Mouse (Mus musculus) embryonic facial prominence, embryonic 15.5 days (tissue): ENCODE data around the gene Fbxo41. TPM values are rescaled to one million over a fixed set of nuclear protein-coding genes. Genes with fewer than 3 reads are reported as not detected.

ENCODE experiments used
- ATAC-seq: fragments of 200-750 bp; cut with Nextera tagmentation; 2 replicates; pipeline ENCODE4 v1.8.0; 2017; ENCODE audit warnings: low read depth, moderate TSS enrichment; ENCODE audit not compliant: insufficient number of reproducible peaks, low FRiP score, low TSS enrichment
- H3K27ac ChIP-seq: fragments of 300-500 bp; sonication (generic); replicated peaks from 2 replicates; pipeline ENCODE4 v1.5.1; 2015; ENCODE audit warnings: mild to moderate bottlenecking, inconsistent platforms
- H3K27me3 ChIP-seq: fragments of 300-500 bp; sonication (generic); 2 replicates; pipeline ENCODE4 v1.6.1; 2015; ENCODE audit warnings: inconsistent platforms
- H3K36me3 ChIP-seq: fragments of 300-500 bp; sonication (generic); 2 replicates; pipeline ENCODE4 v1.6.1; 2015; ENCODE audit warnings: mild to moderate bottlenecking, inconsistent platforms
- H3K4me1 ChIP-seq: fragments of 300-500 bp; sonication (generic); 2 replicates; pipeline ENCODE4 v1.6.1; 2015; ENCODE audit warnings: inconsistent platforms
- H3K4me2 ChIP-seq: fragments of 300-500 bp; sonication (generic); replicated peaks from 2 replicates; pipeline ENCODE4 v1.6.1; 2015; ENCODE audit warnings: mild to moderate bottlenecking, inconsistent platforms
- H3K4me3 ChIP-seq: fragments of 300-500 bp; sonication (generic); replicated peaks from 2 replicates; pipeline ENCODE4 v1.5.1; 2015; ENCODE audit warnings: mild to moderate bottlenecking, inconsistent platforms
- H3K9ac ChIP-seq: fragments of 300-500 bp; sonication (generic); 2 replicates; pipeline ENCODE4 v1.6.1; 2015; ENCODE audit warnings: inconsistent platforms
- H3K9me3 ChIP-seq: fragments of 300-500 bp; sonication (generic); replicated peaks from 2 replicates; pipeline ENCODE4 v1.6.1; 2016; ENCODE audit warnings: inconsistent platforms
- WGBS: fragments of 180-500 bp; shearing (Covaris S2); methylation state at CpG from one replicate; pipeline ENCODE4 v1.1.7; 2015; 5-methylcytosine and 5-hydroxymethylcytosine counted together
- polyA plus RNA-seq: library from polyadenylated mRNA; unstranded; fragments of >200 nt; fragmentation: Nextera tagmentation; extraction: Ambion mirVana; gene quantifications from 2 replicates; pipeline ENCODE4 v1.2.1, GENCODE M21; 2015

The Fbxo41 gene
- 0.26 and 0.33 TPM in 2 replicates for polyA plus RNA-seq

GRCm38 (mm10) chr6:85502911-85503250 is at the start of gene Fbxo41:
Fbxo41 (minus strand) TSS chr6:85502994.
- 0% methylated on average over 16 of the region's 22 CpGs for WGBS
- peak; percentile 72; the same call in 1 of the 2 replicates for ATAC-seq
- Histone ChIP-seq H3K4me1 (peaks cover 16% of the 10 kb centered on the region), H3K9me3 (no peaks in the 10 kb centered on the region), H3K9ac (peak within 1 kb of the TSS; percentile 53), H3K36me3 (no peaks in the 10 kb centered on the region), H3K27ac (no peak within 1 kb of the TSS), H3K4me2 (peak within 1 kb of the TSS; percentile 89), H3K27me3 (peaks cover 38% of the 10 kb centered on the region), H3K4me3 (peak within 1 kb of the TSS; percentile 68)

- Histone ChIP-seq H3K4me2 (no peak overlapping the region), H3K27ac (no peak overlapping the region), H3K4me1 (0 out of 2 replicates have a peak, but pooled peaks cover 10% of the 10 kb centered on the region), H3K36me3 (no peaks in the 10 kb centered on the region), H3K9ac (no peak overlapping the region), H3K4me3 (no peak overlapping the region), H3K9me3 (no peaks in the 10 kb centered on the region), H3K27me3 (no peaks in the 10 kb centered on the region)
- 78% methylated on average over 5 of the region's 5 CpGs for WGBS
- no peak for ATAC-seq
Observed at GRCm38 (mm10) chr6:85547642-85548041, 44.8 kb upstream of the Fbxo41 start.

GRCm38 (mm10) chr6:85544251-85544881 is 41.6 kb upstream of the Fbxo41 start:
- no peak for ATAC-seq
- no peak overlapping the region for H3K27ac ChIP-seq
- H3K27me3 ChIP-seq: no peaks in the 10 kb centered on the region
- no peak overlapping the region for H3K4me3 ChIP-seq
- H3K9me3 ChIP-seq: no peaks in the 10 kb centered on the region
- no peak overlapping the region for H3K9ac ChIP-seq
- H3K36me3 ChIP-seq: no peaks in the 10 kb centered on the region
- H3K4me1 ChIP-seq: 0 out of 2 replicates have a peak, but pooled peaks cover 10% of the 10 kb centered on the region
- WGBS: 19% methylated on average over 13 of the region's 13 CpGs
- H3K4me2 ChIP-seq: peak overlapping the region; percentile 31

GRCm38 (mm10) chr6:85543351-85544175 is 40.8 kb upstream of the Fbxo41 start:
- Histone ChIP-seq H3K9ac (no peak overlapping the region), H3K4me1 (0 out of 2 replicates have a peak, but pooled peaks cover 10% of the 10 kb centered on the region), H3K36me3 (no peaks in the 10 kb centered on the region), H3K27me3 (no peaks in the 10 kb centered on the region), H3K27ac (no peak overlapping the region), H3K4me3 (no peak overlapping the region), H3K9me3 (no peaks in the 10 kb centered on the region), H3K4me2 (no peak overlapping the region)
- ATAC-seq: no peak
- WGBS: 73% methylated on average over 10 of the region's 10 CpGs

GRCm38 (mm10) chr6:85522825-85523224 is 20.0 kb upstream of the Fbxo41 start:
- Histone ChIP-seq H3K4me3 (no peak overlapping the region), H3K9ac (no peak overlapping the region), H3K9me3 (no peaks in the 10 kb centered on the region), H3K27ac (no peak overlapping the region), H3K27me3 (peaks cover 7% of the 10 kb centered on the region), H3K4me2 (no peak overlapping the region), H3K36me3 (no peaks in the 10 kb centered on the region), H3K4me1 (no peaks in the 10 kb centered on the region)
- 52% methylated on average over 2 of the region's 2 CpGs for WGBS
- no peak for ATAC-seq

GRCm38 (mm10) chr6:85522026-85522425 is 19.2 kb upstream of the Fbxo41 start:
- ATAC-seq: no peak
- H3K9ac ChIP-seq: no peak overlapping the region
- peaks cover 7% of the 10 kb centered on the region for H3K27me3 ChIP-seq
- H3K4me3 ChIP-seq: no peak overlapping the region
- WGBS: 84% methylated on average over 5 of the region's 5 CpGs
- no peak overlapping the region for H3K27ac ChIP-seq
- H3K36me3 ChIP-seq: no peaks in the 10 kb centered on the region
- H3K4me2 ChIP-seq: no peak overlapping the region
- no peaks in the 10 kb centered on the region for H3K9me3 ChIP-seq
- no peaks in the 10 kb centered on the region for H3K4me1 ChIP-seq

GRCm38 (mm10) chr6:85518091-85518693 is 15.4 kb upstream of the Fbxo41 start:
- no peaks in the 10 kb centered on the region for H3K36me3 ChIP-seq
- ATAC-seq: no peak
- H3K9me3 ChIP-seq: no peaks in the 10 kb centered on the region
- H3K9ac ChIP-seq: no peak overlapping the region
- no peak overlapping the region for H3K27ac ChIP-seq
- H3K4me3 ChIP-seq: no peak overlapping the region
- WGBS: 63% methylated on average over 5 of the region's 5 CpGs
- H3K27me3 ChIP-seq: peaks cover 39% of the 10 kb centered on the region
- H3K4me1 ChIP-seq: peaks cover 7% of the 10 kb centered on the region
- no peak overlapping the region for H3K4me2 ChIP-seq

- 69% methylated on average over 4 of the region's 4 CpGs for WGBS
Observed at GRCm38 (mm10) chr6:85515941-85516340, 13.1 kb upstream of the Fbxo41 start.

GRCm38 (mm10) chr6:85513531-85513910 is 10.7 kb upstream of the Fbxo41 start, which contains the start of gene Egr4:
Egr4 (minus strand) TSS chr6:85513589.
- no peaks in the 10 kb centered on the region for H3K36me3 ChIP-seq
- H3K4me1 ChIP-seq: peaks cover 29% of the 10 kb centered on the region
- under 1% methylated on average over 36 of the region's 38 CpGs for WGBS
- H3K27me3 ChIP-seq: peaks cover 85% of the 10 kb centered on the region
- H3K9ac ChIP-seq: no peak within 1 kb of the TSS
- peak within 1 kb of the TSS; percentile 65 for H3K4me2 ChIP-seq
- no peaks in the 10 kb centered on the region for H3K9me3 ChIP-seq
- peak within 1 kb of the TSS; percentile 43 for H3K4me3 ChIP-seq
- no peak within 1 kb of the TSS for H3K27ac ChIP-seq
- no peak for ATAC-seq

More at GRCm38 (mm10) chr6:85515941-85516340, 13.1 kb upstream of the Fbxo41 start:
- ATAC-seq: no peak
- Histone ChIP-seq H3K27me3 (peaks cover 62% of the 10 kb centered on the region), H3K4me2 (no peak overlapping the region), H3K9ac (no peak overlapping the region), H3K4me3 (no peak overlapping the region), H3K27ac (no peak overlapping the region), H3K36me3 (no peaks in the 10 kb centered on the region), H3K4me1 (peaks cover 29% of the 10 kb centered on the region), H3K9me3 (no peaks in the 10 kb centered on the region)

GRCm38 (mm10) chr6:85512577-85513530 is 10.1 kb upstream of the Fbxo41 start:
- H3K9ac ChIP-seq: no peak overlapping the region
- H3K4me1 ChIP-seq: peaks cover 29% of the 10 kb centered on the region
- WGBS: under 1% methylated on average over 87 of the region's 90 CpGs
- H3K27me3 ChIP-seq: peaks cover 84% of the 10 kb centered on the region
- H3K4me2 ChIP-seq: peak overlapping the region; percentile 65
- H3K36me3 ChIP-seq: no peaks in the 10 kb centered on the region
- no peaks in the 10 kb centered on the region for H3K9me3 ChIP-seq
- ATAC-seq: 0 out of 2 replicates have a peak, but pooled peaks have one; percentile 9
- no peak overlapping the region for H3K27ac ChIP-seq
- H3K4me3 ChIP-seq: peak overlapping the region; percentile 43
